Mouse (Mus musculus) embryonic facial prominence, embryonic 15.5 days (tissue): ENCODE data around the gene Sdr9c7. TPM values are rescaled to one million over a fixed set of nuclear protein-coding genes. Genes with fewer than 3 reads are reported as not detected.
A peak's percentile ranks its signal among the peaks of the same experiment; 100 is the strongest.
"Not testable (repeated sequence)": the region's sequence is repeated elsewhere in the genome, so short reads cannot be mapped to it uniquely, and the experiment has no call there.

Experiments
- ATAC-seq: fragments of 200-750 bp; cut with Nextera tagmentation; 2 replicates; pipeline ENCODE4 v1.8.0; 2017; ENCODE audit warnings: low read depth, moderate TSS enrichment; ENCODE audit not compliant: insufficient number of reproducible peaks, low FRiP score, low TSS enrichment
- H3K27ac ChIP-seq: fragments of 300-500 bp; sonication (generic); replicated peaks from 2 replicates; pipeline ENCODE4 v1.5.1; 2015; ENCODE audit warnings: mild to moderate bottlenecking, inconsistent platforms
- H3K27me3 ChIP-seq: fragments of 300-500 bp; sonication (generic); 2 replicates; pipeline ENCODE4 v1.6.1; 2015; ENCODE audit warnings: inconsistent platforms
- H3K36me3 ChIP-seq: fragments of 300-500 bp; sonication (generic); 2 replicates; pipeline ENCODE4 v1.6.1; 2015; ENCODE audit warnings: mild to moderate bottlenecking, inconsistent platforms
- H3K4me1 ChIP-seq: fragments of 300-500 bp; sonication (generic); 2 replicates; pipeline ENCODE4 v1.6.1; 2015; ENCODE audit warnings: inconsistent platforms
- H3K4me2 ChIP-seq: fragments of 300-500 bp; sonication (generic); replicated peaks from 2 replicates; pipeline ENCODE4 v1.6.1; 2015; ENCODE audit warnings: mild to moderate bottlenecking, inconsistent platforms
- H3K4me3 ChIP-seq: fragments of 300-500 bp; sonication (generic); replicated peaks from 2 replicates; pipeline ENCODE4 v1.5.1; 2015; ENCODE audit warnings: mild to moderate bottlenecking, inconsistent platforms
- H3K9ac ChIP-seq: fragments of 300-500 bp; sonication (generic); 2 replicates; pipeline ENCODE4 v1.6.1; 2015; ENCODE audit warnings: inconsistent platforms
- H3K9me3 ChIP-seq: fragments of 300-500 bp; sonication (generic); replicated peaks from 2 replicates; pipeline ENCODE4 v1.6.1; 2016; ENCODE audit warnings: inconsistent platforms
- WGBS: fragments of 180-500 bp; shearing (Covaris S2); methylation state at CpG from one replicate; pipeline ENCODE4 v1.1.7; 2015; 5-methylcytosine and 5-hydroxymethylcytosine counted together
- polyA plus RNA-seq: library from polyadenylated mRNA; unstranded; fragments of >200 nt; fragmentation: Nextera tagmentation; extraction: Ambion mirVana; gene quantifications from 2 replicates; pipeline ENCODE4 v1.2.1, GENCODE M21; 2015

Sdr9c7 gene
- polyA plus RNA-seq, 1 experiment from 2014 or later: 6.7 TPM

- Histone ChIP-seq H3K9me3 (no peaks in the 10 kb centered on the region), H3K4me3 (no peak overlapping the region), H3K27me3 (no peaks in the 10 kb centered on the region), H3K4me2 (no peak overlapping the region), H3K27ac (no peak overlapping the region), H3K4me1 (no peaks in the 10 kb centered on the region), H3K9ac (no peak overlapping the region), H3K36me3 (no peaks in the 10 kb centered on the region)
- no peak for ATAC-seq
- WGBS: 81% methylated on average over 1 of the region's 1 CpGs
These were observed 17.3 kb downstream of the Sdr9c7 start for GRCm38 (mm10) chr10:127915578-127915977.

GRCm38 (mm10) chr10:127917183-127917582, 18.9 kb downstream of the Sdr9c7 start:
- H3K27me3 ChIP-seq, H3K27ac ChIP-seq, H3K9me3 ChIP-seq, H3K4me3 ChIP-seq, H3K36me3 ChIP-seq, H3K4me1 ChIP-seq, ATAC-seq, H3K4me2 ChIP-seq, H3K9ac ChIP-seq: not testable (repeated sequence)
- 59% methylated on average over 3 of the region's 3 CpGs for WGBS

- Histone ChIP-seq H3K27ac (no peak overlapping the region), H3K4me2 (no peak overlapping the region), H3K36me3 (no peaks in the 10 kb centered on the region), H3K4me3 (no peak overlapping the region), H3K9ac (no peak overlapping the region), H3K27me3 (no peaks in the 10 kb centered on the region), H3K9me3 (no peaks in the 10 kb centered on the region), H3K4me1 (no peaks in the 10 kb centered on the region)
- ATAC-seq: no peak
- WGBS: 97% methylated on average over 5 of the region's 5 CpGs
These were observed 19.3 kb downstream of the Sdr9c7 start for GRCm38 (mm10) chr10:127917651-127918050.

- H3K27me3 ChIP-seq: no peaks in the 10 kb centered on the region
- no peak overlapping the region for H3K4me3 ChIP-seq
- H3K27ac ChIP-seq: no peak overlapping the region
- 80% methylated on average over 1 of the region's 1 CpGs for WGBS
- H3K9me3 ChIP-seq: no peaks in the 10 kb centered on the region
- H3K4me2 ChIP-seq: no peak overlapping the region
- no peaks in the 10 kb centered on the region for H3K4me1 ChIP-seq
- ATAC-seq: no peak
- no peak overlapping the region for H3K9ac ChIP-seq
- no peaks in the 10 kb centered on the region for H3K36me3 ChIP-seq
These were observed 23.9 kb downstream of the Sdr9c7 start for GRCm38 (mm10) chr10:127922241-127922640.

GRCm38 (mm10) chr10:127923024-127923423, 24.7 kb downstream of the Sdr9c7 start:
- no peak overlapping the region for H3K9ac ChIP-seq
- WGBS: 71% methylated on average over 8 of the region's 8 CpGs
- no peaks in the 10 kb centered on the region for H3K4me1 ChIP-seq
- no peak overlapping the region for H3K27ac ChIP-seq
- H3K4me3 ChIP-seq: no peak overlapping the region
- H3K36me3 ChIP-seq: no peaks in the 10 kb centered on the region
- no peak for ATAC-seq
- H3K9me3 ChIP-seq: no peaks in the 10 kb centered on the region
- no peaks in the 10 kb centered on the region for H3K27me3 ChIP-seq
- no peak overlapping the region for H3K4me2 ChIP-seq

DNA sequence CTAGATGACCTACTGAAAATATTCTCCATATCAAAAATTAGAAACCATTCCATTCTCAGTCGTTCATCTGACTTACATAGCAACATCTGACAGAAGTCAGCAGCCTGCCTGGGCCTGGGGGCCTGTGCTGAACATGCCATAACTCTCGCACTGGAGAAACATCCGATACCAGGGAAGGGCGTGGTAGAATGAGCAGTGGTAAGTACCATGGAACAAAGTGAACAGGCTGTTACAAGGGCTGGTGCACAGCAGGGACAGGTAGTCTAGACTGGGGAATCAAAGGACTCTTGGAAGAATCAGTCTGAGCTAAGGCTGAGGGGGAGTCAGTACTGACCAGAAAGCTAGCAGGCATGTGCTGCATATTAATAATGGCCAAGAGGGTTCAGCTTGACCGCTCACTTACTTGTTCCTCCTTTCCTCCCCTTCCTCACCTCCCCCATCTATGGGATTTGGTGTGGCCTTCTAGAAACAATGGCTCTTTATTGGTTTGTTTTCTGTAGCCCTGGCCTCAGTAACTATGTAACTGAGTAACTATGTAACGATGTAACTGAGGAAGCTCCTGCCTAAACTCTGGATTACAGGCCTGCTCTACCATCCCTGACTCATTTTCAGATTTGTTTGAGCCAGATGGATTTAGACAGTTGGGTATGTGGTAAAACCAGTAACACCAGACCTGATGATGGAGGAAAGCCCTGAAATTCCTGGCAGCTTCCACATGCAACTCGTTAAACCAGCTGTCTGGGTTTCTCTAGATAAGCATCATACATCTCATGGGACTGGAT, 26.5 kb downstream of the Sdr9c7 start:
- no peak overlapping the region for H3K9ac ChIP-seq
- no peak overlapping the region for H3K4me3 ChIP-seq
- H3K27me3 ChIP-seq: no peaks in the 10 kb centered on the region
- WGBS: 38% methylated on average over 7 of the region's 7 CpGs
- peak overlapping the region; percentile 76 for H3K27ac ChIP-seq
- H3K4me1 ChIP-seq: no peaks in the 10 kb centered on the region
- no peak overlapping the region for H3K4me2 ChIP-seq
- H3K9me3 ChIP-seq: no peaks in the 10 kb centered on the region
- peak; percentile 47; the same call in 1 of the 2 replicates for ATAC-seq
- no peaks in the 10 kb centered on the region for H3K36me3 ChIP-seq

- Histone ChIP-seq H3K27ac (no peak overlapping the region), H3K9me3 (no peaks in the 10 kb centered on the region), H3K4me3 (no peak overlapping the region), H3K4me1 (no peaks in the 10 kb centered on the region), H3K36me3 (no peaks in the 10 kb centered on the region), H3K4me2 (no peak overlapping the region), H3K9ac (no peak overlapping the region), H3K27me3 (no peaks in the 10 kb centered on the region)
- ATAC-seq: no peak
- WGBS: 68% methylated on average over 2 of the region's 2 CpGs
These were observed 29.4 kb downstream of the Sdr9c7 start for GRCm38 (mm10) chr10:127927737-127928136.

DNA sequence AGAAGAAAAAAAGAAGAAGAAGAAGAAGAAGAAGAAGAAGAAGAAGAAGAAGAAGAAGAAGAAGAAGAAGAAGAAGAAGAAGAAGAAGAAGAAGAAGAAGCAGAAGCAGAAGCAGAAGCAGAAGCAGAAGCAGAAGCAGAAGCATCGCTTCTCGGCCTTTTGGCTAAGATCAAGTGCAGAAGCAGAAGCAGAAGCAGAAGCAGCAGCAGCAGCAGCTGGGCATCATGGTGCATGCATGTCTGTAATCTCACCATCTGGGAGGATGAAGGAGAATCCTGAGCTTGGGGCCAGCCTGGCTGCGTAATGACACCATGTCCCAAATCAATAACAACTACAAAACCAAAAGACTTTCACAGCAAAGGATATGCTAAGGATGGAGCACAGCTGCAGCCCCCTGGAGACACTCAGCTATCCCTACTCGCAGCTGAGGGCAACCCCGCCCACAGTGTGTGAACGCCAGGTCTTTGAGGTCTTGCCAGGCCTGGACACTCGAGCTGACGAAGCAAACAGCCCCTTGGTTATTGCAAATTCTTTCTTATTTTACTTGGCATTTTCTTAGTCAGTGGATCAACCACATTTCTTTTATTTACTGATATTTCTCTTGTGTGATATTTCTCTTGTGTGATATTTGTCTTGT, 34.1 kb downstream of the Sdr9c7 start:
- H3K9ac ChIP-seq: no peak overlapping the region
- H3K9me3 ChIP-seq: no peaks in the 10 kb centered on the region
- H3K36me3 ChIP-seq: no peaks in the 10 kb centered on the region
- H3K4me1 ChIP-seq: no peaks in the 10 kb centered on the region
- WGBS: 47% methylated on average over 8 of the region's 8 CpGs
- ATAC-seq: no peak
- H3K27ac ChIP-seq: no peak overlapping the region
- no peaks in the 10 kb centered on the region for H3K27me3 ChIP-seq
- H3K4me3 ChIP-seq: no peak overlapping the region
- H3K4me2 ChIP-seq: no peak overlapping the region

DNA sequence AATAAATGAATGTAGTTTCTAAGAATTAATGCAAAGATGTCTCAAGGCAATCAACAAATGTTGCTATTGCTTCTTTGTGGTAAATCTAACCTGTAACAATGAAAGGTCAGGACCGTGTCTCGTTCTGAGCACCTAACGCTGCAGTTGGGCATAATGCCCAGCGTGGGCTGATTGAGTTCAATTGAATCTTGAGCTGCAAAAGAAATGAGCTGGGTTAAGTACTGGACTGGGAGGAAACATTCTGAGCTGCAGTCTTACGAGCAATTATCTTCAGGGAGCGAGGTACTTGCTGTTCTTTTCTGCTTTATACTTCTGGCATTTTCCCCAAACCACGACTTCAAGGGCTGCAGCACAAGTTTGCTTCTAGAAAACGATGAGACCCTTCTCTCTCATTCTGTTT, 38.0 kb downstream of the Sdr9c7 start:
- Histone ChIP-seq H3K4me3 (no peak overlapping the region), H3K27ac (no peak overlapping the region), H3K36me3 (no peaks in the 10 kb centered on the region), H3K4me2 (no peak overlapping the region), H3K9ac (no peak overlapping the region), H3K9me3 (no peaks in the 10 kb centered on the region), H3K4me1 (no peaks in the 10 kb centered on the region), H3K27me3 (no peaks in the 10 kb centered on the region)
- no peak for ATAC-seq
- 65% methylated on average over 8 of the region's 8 CpGs for WGBS

DNA sequence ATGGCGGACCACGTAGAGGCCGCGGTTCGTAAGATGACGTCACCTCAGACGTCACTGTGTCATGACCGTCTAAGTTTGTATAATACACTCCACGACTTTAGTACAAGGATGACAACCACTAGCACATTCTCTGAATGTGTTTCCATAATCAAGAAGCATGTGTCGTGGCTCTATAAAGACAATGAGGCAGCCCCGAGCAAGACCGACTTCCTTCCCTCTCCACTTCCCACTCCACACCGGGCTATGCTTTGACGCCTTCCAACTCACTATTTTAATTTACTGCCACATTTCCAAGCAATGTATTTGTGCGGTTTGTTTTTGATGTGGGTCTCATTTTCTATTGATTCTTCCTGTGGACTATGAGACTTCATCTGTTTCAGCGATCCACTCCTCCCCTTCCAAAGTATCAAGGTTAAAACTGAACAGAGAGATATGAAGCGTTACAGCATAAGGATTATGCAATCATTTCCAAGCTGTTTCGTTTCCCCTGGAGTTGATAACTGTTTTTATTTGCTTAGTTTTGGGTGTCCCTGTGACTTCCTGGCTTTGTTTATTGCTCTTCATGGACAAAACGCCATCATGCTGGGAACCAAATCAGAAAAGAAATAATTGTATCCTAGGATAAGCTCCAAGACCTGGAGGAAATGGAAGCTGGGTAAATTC, 38.6 kb downstream of the Sdr9c7 start:
- Histone ChIP-seq H3K9me3 (no peaks in the 10 kb centered on the region), H3K4me1 (no peaks in the 10 kb centered on the region), H3K4me3 (no peak overlapping the region), H3K27me3 (no peaks in the 10 kb centered on the region), H3K27ac (no peak overlapping the region), H3K9ac (no peak overlapping the region), H3K4me2 (no peak overlapping the region), H3K36me3 (no peaks in the 10 kb centered on the region)
- no peak for ATAC-seq
- WGBS: 77% methylated on average over 19 of the region's 19 CpGs

DNA sequence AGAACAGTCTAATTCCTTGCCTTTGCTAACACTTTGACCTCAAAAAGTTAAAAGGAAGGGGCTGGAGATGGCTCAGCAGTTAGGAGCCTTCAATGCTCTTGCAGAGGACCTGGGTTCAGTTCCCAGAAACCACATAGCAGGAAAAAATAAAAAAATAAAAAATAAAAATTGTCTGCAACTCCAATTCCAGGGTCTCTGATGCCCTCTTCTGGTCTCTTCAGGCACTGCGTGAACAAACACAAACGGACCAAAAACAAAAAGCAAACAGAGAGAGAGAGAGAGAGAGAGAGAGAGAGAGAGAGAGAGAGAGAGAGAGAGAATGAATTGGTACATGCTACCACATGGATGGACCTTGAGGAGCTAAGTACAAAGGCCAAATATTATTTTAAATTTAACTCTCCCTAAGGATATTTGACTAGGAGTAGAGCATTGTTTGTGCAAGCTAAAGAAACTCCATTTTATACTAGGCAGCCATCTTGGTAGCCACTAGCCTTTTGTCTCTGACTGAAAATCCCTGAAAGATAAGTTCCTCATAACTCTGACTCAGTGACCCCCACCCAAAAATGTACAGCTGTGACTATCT, 39.2 kb downstream of the Sdr9c7 start:
- H3K4me2 ChIP-seq: no peak overlapping the region
- no peaks in the 10 kb centered on the region for H3K9me3 ChIP-seq
- H3K27ac ChIP-seq: no peak overlapping the region
- H3K4me3 ChIP-seq: no peak overlapping the region
- WGBS: 2% methylated on average over 2 of the region's 2 CpGs
- no peaks in the 10 kb centered on the region for H3K27me3 ChIP-seq
- ATAC-seq: no peak
- H3K4me1 ChIP-seq: no peaks in the 10 kb centered on the region
- H3K9ac ChIP-seq: no peak overlapping the region
- H3K36me3 ChIP-seq: no peaks in the 10 kb centered on the region
